Mouse (Mus musculus) thymus, postnatal 4 days (tissue): Measurements from ENCODE around the gene Gm12166.

Experiments
- DNase-seq: peaks from one replicate; pipeline ENCODE4 v3.0.0; 2021

Gm12166 gene

DNA sequence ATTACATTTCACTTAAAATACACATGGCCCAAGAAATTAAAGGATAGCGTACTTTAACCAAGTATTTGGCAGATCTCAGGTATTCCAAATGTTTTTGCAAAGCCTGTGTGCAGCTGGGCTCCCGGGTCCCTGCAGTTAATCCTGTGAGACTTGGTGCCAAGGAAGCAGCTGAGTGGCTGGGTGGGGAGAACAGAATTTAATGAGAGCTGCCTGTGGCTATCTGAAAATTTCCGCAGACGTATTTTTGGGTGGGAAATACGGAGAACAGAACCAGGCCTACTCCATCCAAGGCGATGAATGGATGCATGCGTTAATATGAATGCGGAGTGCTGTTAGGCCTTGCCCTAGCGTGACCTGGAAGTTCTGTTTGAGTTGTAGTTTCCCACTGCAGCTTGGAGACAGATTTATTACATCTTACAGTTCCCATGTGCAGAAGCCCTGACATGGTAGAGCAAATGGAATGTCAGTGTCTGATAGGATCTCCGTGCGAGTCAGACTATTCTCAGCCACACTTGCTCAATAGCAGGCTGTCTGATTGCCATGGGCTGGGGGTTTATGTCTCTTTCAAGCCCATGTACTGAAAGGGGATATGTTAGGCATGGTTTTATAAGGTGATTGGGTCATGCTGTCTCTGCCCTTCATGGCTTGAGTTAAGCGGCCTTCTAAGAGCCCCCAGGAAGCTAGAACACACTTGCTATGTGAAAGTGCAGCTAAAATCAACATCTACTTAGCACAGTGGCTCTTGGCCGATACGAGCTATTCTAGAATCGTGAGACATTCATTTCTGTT lies 21.1 kb upstream of the Gm12166 start:
- no peak for DNase-seq

DNA sequence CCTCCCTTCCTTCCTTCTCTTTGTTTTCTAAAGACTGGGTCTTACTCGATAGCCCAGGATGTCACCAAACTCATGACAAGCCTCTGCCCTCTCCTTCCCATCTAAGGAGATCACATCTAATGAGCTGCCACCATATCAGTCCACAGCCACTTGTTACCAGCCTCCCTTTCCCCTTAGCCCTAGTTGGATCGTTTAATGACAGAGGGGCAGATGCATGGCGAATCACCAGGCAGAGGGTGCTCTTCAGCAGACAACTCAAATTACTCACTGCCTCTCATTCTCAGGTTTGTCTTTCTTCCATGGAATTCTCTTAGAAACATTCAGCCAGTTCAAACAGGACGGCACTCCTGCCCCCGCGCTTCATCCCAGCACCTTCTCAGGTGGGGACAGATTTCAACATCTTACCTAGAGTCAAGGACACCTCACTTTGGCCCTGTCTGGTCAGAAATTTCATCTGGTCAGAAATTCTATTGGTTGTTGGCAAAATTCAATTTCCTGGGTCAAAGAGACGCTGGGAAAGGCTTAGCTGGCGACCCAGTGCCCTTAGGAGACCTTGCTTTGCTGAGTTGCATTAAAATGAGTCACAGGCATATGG lies 20.4 kb upstream of the Gm12166 start:
- no peak for DNase-seq

DNA sequence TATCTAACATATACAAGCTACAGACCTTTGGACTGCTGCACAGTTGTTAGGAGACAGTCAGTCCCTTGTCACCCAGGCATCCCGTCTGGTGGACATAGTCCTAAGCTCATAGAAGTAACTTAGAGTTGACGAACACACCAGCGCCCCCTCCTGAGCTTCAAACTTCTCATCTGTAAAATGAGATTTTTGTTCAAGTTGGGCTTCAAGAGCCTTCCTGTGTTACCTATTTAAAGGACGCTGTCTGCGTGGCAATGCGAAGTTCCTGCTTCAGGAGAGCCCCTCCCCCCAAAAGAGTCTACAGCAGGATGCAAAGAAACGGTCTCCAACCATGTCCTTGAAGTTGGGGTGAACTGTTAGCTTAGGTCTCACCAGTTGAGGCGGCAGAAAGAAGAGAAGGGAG lies 18.7 kb upstream of the Gm12166 start:
- peak; percentile 63 for DNase-seq

DNA sequence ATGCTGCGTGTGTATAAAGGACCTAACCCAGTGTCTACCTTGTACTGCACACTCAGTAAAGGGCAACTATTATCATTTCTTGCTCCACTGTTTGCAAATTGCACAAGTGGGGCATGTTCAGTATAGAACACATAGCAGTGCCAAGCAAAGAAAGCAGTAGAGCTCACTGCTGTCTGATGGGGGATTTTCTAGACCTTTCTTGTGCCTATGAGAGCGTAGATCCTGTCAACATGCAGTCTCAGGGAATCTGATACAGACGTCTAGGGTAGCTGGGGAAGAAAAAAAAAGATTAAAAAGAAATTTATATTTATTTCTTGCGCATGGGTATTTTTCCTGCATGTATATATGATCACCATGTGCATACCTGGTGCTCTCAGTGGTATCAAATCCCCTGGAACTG lies 18.0 kb upstream of the Gm12166 start:
- no peak for DNase-seq

DNA sequence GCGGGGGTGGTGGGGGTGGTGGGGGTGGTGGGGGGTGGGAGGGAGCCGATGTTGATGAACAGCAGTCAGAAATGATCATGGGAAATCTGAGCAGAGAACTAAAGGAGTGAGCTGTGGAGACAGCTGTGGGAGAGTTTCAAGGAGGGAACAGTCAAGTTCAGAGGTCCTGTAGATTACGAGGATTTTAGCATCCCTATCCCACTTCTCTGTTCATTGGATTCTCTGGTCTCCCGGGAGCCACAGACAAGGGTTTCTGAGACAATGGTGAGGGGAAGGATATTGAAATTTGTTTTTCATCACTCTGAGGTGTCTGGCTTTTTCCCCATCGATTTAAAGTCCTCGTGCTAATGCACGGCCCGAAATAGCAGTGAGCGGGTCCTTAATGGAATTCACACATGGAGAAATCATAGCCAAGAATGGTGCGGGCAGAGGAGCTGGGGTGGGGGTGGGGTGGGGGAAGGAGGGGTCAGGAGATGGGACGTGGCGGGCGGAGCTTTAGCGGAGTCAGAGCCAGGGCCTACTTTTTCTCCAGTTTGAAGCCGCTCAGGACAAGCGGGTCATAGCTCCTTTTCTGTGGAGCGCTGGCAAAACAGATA lies 17.4 kb upstream of the Gm12166 start:
- DNase-seq = no peak

DNA sequence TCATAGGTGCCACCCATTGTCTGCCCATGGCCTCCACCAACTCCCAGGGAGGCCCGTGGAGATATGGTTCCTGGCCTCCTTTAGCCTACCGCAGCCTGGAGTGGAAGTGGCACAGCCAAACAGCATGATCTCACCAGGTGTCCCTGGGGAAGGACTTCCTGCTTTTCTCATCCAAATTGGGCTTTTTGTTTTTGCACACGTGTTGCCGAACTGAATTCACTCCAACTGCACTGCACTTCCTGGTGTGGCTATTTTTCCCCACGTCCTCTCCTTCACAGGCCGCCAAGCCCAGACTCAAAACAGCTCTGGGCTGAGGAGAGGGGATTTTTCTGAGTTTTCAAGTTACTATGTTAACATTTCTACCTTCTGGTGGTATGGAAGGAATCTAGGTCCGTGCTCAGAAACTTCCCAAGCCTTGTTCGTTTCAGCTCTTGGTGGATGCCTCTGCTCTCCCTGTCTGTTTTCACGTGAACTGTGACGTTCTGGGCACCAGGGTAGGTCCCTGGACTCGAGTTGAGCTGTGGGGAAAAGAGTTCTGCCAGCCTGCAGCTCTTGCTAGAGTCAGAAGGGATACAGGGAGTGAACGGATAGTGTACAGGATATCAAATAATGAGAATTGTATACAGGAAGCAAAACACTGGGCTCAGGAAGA lies 16.8 kb upstream of the Gm12166 start:
- DNase-seq = no peak

DNA sequence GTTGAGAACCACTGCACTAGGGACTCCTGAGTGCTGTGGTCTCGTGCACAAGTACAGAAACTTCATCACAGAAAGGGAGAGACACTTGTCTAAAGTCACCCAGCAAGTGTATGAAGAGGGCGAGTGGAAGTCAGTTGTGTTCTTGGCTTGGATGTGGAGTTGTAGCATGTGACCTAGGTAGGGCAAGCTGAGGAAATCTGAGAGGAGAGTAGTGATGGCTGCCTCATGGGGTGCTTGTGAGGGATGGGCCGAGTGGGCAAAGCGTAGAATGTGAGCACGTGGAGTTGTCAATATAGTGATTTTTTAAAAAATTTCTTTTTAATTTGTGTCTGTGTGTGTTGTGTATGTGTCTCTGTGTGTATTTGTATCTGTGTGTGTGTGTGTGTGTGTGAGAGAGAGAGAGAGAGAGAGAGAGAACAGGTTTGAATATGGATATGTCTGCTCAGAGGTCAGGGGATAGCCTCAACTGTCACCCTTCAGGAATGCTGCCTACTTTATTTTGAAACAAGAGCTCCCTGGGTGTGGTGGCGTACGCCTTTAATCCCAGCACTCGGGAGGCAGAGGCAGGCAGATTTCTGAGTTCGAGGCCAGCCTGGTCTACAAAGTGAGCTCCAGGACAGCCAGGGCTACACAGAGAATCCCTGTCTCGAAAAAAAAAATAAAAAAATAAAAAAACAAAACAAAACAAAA lies 15.4 kb upstream of the Gm12166 start:
- DNase-seq = no peak

DNA sequence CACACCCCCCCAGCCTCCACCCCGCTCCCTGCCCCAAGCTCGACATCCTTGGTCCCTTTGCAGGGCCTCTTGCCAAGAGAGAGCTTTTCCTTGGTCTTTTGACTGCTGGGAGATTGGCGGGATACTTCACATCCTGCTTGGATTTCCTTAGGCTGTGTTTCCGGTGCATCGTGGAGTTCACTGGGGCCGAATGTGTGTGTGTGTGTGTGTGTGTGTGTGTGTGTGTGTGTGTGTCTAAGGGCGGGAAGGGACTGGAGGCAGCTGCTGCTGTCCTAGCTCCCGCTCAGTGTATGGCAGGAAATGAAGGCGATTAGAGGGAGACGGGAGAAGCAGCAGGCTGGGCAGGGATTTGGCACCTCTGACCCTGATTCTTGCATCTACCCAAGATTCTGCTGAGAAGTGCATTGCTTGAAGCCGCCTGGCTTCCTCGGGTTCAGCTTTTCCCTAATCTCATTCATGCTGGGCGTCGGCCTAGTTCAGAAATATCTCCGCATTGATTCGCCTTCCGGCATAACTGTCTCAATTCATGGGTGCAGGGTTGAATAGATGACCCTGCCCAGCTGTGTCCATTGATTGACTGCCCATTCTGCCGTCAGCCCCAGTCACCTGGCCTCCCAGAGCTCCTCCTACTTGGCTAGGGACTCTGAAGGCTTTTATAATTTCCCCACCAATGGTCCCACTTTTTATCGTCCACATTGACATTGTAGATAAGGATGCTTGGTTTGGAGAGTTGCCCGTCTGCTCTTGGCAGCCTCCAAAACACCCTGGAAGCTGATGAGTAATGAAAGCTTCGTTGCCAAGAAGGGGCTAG lies 13.3 kb upstream of the Gm12166 start:
- no peak for DNase-seq

DNA sequence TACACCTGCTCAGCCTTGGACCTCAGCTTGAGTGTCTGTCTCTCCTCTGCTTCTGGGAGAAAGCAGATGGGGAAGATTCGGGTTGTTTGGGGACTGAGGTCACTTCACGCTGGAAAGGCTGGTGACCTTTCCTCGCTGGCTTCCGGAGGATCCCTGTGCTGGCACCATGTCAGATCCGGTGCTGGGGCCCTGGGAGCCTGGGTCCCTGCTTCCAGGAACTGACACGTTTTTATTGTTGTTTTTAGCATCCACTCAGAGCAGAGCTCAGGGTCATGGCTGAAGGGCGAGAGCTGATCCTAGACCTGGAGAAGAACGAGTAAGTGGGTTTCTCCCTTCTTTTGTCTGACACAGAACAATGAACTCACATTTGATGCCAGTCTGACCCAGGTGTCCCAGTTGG lies 12.6 kb upstream of the Gm12166 start:
- DNase-seq = no peak

DNA sequence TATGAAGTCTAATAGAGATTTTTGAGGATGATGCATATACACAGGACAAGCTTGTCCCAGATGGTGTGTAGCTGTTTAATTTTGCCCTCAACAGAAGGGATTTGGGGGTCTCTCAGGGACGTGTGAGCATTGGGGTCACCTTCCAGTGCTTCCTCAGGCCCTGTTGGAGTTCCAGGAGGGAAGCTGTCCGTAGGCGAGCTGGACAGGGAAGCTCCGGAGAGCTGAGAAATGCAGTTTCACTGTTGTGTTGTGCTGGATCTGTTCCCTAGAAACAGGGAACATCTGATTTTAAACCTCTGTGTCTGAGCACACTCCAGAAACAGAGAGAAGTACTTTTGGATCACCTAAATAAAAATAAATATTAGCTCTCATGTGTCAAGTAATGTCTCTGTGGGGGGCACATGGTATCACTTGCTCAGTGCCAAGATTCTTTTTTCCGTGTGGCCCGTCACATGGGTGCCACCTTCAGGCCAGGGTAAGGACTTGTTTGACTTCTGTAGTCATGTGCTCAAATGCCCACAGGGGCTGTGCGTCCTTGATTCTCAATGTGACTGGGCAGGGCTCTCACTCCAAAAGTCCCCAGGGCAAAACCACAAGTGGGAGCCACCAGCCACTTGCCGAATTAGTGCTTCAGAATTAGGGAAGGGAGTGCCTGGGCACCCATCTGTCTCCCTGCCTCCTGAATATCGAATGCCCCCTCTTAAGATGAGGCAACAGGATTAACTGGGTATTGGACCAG lies 11.0 kb upstream of the Gm12166 start:
- DNase-seq = no peak

DNA sequence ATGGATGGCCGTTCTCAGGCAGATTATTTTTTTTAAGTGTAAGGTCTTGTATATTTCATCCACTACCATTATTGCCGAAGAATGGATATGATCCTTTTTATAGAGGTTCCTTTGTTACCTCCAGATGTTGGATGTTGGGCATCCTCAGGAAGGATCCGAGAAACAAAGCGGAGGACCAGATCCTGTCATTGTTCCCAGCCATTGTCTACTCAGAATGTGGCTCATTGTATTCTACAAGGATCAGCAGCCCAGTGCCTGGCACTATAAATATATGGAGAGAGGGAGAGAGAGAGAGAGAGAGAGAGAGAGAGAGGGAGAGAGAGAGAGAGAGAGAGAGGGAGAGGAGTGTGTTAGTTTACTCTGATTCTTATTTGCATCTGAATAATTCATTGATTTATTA lies 10.4 kb upstream of the Gm12166 start:
- DNase-seq = no peak

DNA sequence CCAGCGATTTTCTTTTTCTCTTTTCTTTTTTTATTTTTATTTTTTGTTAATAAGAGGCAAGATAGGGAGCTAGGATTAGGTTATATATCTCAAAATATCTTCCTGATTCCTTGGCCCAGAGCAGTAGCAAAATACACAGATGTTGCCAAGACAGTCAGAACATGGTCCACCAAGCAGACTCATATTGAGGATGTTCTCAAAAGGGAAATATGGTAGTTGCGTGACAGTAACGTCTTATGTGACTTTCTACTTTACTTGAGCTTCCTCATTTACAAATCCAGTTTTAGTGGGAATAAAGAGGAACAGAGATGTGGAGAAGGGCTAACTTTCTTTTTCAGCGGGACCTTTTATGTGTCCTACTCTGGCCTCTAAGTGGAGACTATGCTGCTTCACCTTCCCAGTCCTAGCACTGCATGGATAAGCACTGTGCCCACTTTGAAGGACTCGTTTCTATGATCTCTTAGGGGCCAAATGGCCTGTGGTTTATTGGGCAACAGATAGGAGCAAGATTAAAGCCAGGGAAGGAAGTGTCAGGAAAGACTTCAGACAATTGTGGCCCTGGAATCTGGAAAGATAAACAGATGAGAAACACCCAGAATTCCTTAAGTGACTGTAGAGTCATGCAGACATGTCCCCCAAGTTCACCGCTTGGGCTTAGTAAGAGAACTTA lies 9.8 kb upstream of the Gm12166 start:
- DNase-seq = no peak

DNA sequence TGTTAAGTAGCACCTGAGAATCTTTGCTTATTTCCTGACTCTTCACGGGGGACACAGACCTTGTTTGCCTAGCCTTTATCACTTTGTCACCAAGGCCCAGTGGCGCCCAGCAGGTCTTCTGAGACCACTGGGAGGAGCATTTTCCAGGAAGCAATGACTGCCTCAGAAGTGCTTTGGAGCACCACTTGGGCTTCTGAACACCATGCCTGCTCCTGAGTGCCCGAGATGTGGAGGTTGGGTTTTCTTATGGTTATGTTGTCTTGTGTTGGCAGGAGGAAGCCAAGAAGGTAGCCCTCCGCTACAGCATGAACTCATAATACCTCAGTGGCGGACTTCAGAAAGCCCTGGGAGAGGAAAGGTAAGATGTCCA lies 8.5 kb upstream of the Gm12166 start:
- DNase-seq = no peak

DNA sequence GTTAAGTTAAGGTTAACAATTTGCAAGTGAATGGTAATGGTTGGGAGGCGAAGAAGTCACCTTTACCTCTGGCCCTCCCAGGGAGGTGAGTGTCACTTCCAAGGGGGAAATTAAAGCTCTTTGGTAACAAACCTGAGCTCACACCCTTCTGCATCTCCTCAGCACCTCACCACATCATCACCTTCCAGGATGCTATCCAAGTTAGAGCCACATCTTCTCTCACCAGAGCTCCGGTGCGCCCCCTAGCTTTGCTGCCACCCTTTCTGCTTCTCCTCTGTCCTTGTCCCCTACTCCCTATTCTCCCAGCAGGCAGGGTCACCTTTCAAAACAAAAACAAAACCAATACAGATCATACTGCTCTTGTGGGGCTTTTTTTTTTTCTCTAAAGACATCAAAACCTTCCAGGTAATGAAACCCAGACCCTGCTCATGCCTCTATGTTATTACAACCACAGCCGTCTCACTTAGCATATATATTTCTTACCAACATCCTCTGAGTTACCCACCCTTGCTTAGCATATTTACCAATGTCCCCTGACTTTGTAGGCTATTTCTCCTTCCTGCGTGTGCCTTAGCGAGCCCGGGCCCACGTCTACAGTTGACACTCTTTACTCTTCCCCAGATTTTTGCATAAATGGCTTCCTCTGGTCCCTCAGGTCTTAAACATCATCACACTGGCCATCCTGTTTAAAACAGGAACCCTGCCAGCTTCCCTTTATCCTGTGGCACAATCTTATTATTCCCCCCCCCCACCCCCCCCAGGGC lies 7.9 kb upstream of the Gm12166 start:
- peak; percentile 74 for DNase-seq

DNA sequence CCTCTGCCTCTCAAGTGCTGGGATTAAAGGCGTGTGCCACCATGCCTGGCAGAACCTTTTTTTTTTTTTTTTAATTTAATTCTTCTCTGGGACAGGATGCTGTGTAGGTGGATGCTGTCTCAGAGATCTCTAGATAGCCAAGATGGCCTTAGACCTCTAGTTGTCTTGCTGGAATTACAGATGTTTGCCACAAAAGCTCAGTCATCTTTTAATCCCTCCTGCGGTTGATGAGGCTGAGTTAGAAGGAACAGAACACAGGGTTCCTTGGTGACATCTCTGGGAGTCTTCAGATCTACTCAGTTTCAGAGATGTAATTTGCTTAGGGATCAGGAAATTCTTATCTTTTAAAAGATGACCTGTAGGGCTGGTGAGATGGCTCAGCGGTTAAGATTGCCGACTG lies 6.8 kb upstream of the Gm12166 start:
- DNase-seq = no peak

DNA sequence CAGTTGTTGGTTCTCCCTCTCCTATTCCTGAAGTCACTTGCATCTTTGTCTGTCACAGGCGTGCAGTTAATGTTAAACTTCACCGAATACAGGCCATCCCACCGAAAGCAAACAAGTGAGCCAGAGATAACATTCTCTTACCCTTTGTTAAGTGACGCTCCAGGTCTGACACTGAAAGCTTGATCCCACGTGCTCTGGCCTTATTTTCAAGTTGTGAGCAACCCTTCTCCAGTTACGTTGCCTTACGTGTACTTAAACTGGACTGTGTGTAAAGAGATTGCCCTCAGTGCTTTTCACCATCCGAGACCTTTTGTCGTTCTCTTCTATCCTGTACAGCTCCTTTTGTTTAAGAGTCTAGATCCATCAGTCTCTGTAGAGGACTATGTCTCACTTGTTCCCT lies 5.9 kb upstream of the Gm12166 start:
- no peak for DNase-seq

DNA sequence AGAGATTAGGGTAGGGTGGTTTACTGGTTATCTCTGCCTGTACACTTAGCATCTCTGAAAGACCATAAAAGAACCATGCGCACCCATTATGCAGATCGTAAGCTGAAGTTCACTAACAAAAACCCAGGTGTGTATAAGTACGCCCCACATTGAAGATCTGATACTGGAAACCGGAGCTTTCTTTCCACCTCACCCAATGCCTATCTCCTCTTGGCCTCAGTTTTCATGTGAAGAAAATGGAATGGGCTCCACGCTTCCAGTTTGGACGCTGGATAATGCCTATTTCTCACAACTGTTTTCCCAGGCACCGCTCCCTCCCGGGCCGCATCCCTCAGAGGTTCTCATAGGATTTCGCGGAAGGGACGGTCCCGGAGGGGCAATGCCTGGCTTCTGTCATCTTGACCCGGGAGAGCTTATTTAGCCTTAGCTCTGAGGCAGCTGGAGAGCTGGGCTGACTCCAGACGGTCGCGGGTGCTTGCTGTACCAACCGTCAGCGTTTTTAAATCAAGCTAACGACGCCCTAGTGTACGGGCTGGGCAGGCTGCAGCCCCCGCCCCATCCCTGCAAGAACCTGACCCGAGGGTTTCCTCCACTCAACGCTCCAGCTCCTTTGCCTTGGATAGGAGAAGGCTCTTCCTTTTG lies 4.8 kb upstream of the Gm12166 start:
- peak; percentile 43 for DNase-seq

DNA sequence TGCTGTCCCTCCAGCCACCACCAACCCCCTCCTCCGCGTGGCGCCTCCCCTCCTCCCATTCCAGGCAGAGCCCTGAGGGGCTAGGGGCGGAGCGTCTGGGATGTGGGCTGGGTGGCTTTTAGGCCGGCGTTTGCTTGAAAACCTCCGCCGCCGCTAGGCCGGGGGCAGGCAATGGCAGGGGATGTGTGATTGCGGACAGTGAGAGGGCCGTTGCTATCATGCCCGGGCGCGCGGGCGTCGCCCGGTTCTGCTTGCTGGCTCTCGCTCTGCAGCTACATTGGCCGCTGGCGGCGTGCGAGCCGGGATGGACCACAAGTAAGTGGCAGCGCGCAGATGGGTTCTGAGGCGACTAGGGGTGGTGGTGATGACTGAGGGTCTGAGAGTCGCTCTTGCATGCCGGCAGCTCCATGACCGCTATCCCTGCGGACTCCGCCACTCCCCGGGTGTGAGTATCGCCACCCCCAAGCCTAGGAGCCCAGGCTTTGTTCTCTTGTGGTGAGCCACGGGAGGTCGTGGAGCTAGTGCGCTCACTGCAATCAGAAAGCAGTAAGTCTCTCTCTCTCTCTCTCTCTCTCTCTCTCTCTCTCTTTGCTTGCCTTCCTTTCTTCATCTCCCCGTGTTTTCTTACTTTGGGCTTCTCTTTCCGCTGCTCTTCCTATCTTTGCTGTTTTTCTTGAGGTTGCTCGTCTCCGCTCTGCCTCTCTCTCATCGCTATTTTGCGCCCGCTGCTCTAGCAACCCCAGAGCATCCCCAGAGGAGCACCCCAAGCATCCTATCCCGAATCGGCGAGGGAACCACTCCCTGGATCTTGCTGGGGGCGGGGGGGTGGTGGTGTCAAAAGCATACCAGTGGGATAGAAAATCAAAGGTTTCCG lies 4.0 kb upstream of the Gm12166 start, which contains the start of gene Adam19:
Adam19 (plus strand) TSS at position 97 of the 874 bp plus-strand sequence.
- peak; percentile 69 for DNase-seq
